Mouse (Mus musculus): ENCODE results near the gene Tecpr2. TPM values are rescaled to one million over a fixed set of nuclear protein-coding genes. Genes with fewer than 3 reads are reported as not detected.
A peak's percentile ranks its signal among the peaks of the same experiment; 100 is the strongest.

Gene Tecpr2
- polyA plus RNA-seq, 1 experiment from 2014 or later = 5.0 TPM

DNA sequence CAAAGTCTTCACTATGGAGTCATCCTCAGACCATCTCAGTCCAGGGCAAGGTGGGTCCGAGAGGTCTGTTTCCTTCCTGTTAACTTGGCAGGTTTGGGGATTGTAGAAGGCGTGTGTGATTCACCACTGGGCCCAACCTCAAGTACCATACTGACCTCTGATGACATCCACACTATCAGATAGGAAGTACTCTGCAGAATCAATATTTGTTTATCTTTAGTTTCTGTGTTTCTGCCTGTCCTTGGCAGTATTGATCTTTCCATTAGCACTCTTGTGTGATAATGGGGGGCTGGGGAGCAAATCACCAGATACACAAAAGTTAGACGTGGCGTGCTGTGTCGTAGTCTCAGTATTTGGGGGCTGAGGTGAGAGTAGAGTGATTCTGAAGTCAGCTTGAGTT is 17.8 kb upstream of the Tecpr2 start:
- no peaks in the 10 kb centered on the region for H3K4me1 ChIP-seq
- H3K4me2 ChIP-seq = no peak overlapping the region
- H3K27me3 ChIP-seq = no peaks in the 10 kb centered on the region
- no peak overlapping the region for H3K9ac ChIP-seq
- peaks cover 90% of the 10 kb centered on the region for H3K36me3 ChIP-seq
- H3K4me3 ChIP-seq = no peak overlapping the region
- no peak for ATAC-seq (ENCODE audit: insufficient number of reproducible peaks, insufficient read depth, low FRiP score, low TSS enrichment, low read depth)
- 92% methylated on average over 5 of the region's 5 CpGs for WGBS
- no peak overlapping the region for H3K27ac ChIP-seq
- H3K9me3 ChIP-seq = no peaks in the 10 kb centered on the region

DNA sequence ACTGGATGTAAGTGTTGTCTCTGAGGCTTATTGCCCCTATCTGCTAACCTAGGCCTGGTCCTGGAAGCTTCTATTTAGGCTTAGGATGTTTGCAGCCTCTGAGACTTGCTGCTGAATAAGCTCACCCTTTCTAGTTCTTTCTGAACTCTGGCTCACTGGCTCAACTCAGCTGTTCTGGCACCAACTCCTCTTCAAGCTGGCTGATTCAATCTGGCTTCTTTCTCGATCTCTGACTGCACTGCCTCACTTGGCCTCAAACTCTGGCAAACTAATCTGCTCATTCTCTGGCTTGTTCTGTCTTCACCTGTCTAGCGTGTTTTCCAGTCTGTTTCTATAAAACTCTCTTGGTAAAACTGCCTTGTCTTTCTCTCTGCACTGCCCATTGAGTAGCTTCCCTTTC is 13.7 kb upstream of the Tecpr2 start:
- WGBS = 88% methylated on average over 2 of the region's 2 CpGs

DNA sequence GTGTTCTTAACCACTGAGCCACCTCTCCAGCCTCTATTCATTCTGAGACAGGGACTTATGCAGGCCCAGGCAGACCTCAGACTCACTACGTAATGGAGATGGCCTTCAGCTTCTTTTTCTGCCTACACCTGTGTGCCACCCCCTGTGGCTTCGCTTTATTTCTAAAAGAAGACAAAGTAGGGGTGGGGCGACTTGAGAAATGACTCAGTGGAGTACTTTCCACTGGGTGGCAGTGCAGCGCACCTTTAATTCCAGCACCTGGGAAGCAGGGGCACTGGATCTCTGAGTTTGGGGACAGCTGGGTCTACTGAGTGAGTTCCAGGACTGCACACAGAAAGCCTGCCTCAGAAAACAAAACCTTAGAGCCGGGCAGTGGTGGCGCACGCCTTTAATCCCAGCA is 6.8 kb upstream of the Tecpr2 start:
- Histone ChIP-seq H3K4me2 (no peak overlapping the region), H3K36me3 (peaks cover 60% of the 10 kb centered on the region)
- WGBS = 87% methylated on average over 7 of the region's 7 CpGs

More for the DNA sequence above, 13.7 kb upstream of the Tecpr2 start:
- no peaks in the 10 kb centered on the region for H3K27me3 ChIP-seq
- H3K9me3 ChIP-seq = no peaks in the 10 kb centered on the region
- ATAC-seq (ENCODE audit: insufficient number of reproducible peaks, insufficient read depth, low FRiP score, low TSS enrichment, low read depth) = no peak
- peaks cover 92% of the 10 kb centered on the region for H3K36me3 ChIP-seq
- H3K4me3 ChIP-seq = no peak overlapping the region
- H3K27ac ChIP-seq = no peak overlapping the region
- no peaks in the 10 kb centered on the region for H3K4me1 ChIP-seq
- H3K9ac ChIP-seq = no peak overlapping the region
- no peak overlapping the region for H3K4me2 ChIP-seq

DNA sequence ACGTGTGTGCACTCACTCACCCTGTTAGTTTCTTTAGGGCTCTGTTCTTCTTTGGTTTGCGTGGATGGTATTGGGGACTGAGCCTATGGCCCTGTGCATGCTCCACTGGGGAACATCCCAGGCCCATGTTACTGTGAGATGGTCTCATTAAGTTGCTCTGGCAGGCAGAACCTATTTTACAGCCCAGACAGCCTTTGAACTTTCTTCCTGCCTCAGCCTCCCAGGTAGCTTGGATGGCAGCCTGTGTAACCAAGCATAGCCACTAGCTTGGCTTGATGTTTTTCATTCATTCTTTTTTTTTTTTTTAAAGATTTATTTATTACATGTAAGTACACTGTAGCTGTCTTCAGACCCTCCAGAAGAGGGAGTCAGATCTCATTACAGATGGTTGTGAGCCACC is 3.8 kb upstream of the Tecpr2 start:
- Histone ChIP-seq H3K27ac (no peak overlapping the region), H3K9ac (no peak overlapping the region), H3K4me3 (no peak overlapping the region), H3K27me3 (no peaks in the 10 kb centered on the region), H3K4me2 (no peak overlapping the region), H3K36me3 (peaks cover 34% of the 10 kb centered on the region), H3K4me1 (peaks cover 15% of the 10 kb centered on the region), H3K9me3 (no peaks in the 10 kb centered on the region)
- no peak for ATAC-seq (ENCODE audit: insufficient number of reproducible peaks, insufficient read depth, low FRiP score, low TSS enrichment, low read depth)
- WGBS = 97% methylated on average over 2 of the region's 2 CpGs

More for the DNA sequence above, 6.8 kb upstream of the Tecpr2 start:
- H3K9ac ChIP-seq = no peak overlapping the region
- H3K4me3 ChIP-seq = no peak overlapping the region
- no peaks in the 10 kb centered on the region for H3K4me1 ChIP-seq
- no peaks in the 10 kb centered on the region for H3K9me3 ChIP-seq
- H3K27ac ChIP-seq = no peak overlapping the region
- no peak for ATAC-seq (ENCODE audit: insufficient number of reproducible peaks, insufficient read depth, low FRiP score, low TSS enrichment, low read depth)
- H3K27me3 ChIP-seq = no peaks in the 10 kb centered on the region

DNA sequence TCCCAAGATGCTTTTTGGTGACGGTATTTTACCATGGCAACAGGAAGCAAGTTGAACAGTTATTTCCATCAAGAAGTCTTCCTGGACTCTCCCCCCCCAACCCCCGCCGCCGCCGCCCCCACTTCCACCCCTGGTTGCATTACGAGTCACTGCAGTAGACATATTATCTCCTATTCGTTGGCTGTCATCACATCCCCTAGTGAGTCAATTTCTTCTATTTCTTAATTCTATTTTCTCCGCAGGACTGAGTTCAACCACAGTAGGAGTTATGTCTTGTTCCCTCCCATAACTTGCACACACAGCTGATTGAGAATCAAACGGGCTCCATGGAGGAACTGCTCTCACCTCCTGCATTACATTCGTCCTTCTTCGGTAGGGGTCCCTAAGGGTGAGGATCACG is 958 bp upstream of the Tecpr2 start:
- 0 out of 2 replicates have a peak overlapping the region, but pooled peaks have one; percentile 85 for H3K27ac ChIP-seq
- H3K4me2 ChIP-seq = peak overlapping the region; percentile 88
- peak overlapping the region; percentile 79 for H3K4me3 ChIP-seq
- no peaks in the 10 kb centered on the region for H3K9me3 ChIP-seq
- ATAC-seq (ENCODE audit: insufficient number of reproducible peaks, insufficient read depth, low FRiP score, low TSS enrichment, low read depth) = no peak
- peaks cover 17% of the 10 kb centered on the region for H3K4me1 ChIP-seq
- peak overlapping the region; percentile 84 for H3K9ac ChIP-seq
- peaks cover 8% of the 10 kb centered on the region for H3K36me3 ChIP-seq
- H3K27me3 ChIP-seq = no peaks in the 10 kb centered on the region
- WGBS = 43% methylated on average over 12 of the region's 12 CpGs

DNA sequence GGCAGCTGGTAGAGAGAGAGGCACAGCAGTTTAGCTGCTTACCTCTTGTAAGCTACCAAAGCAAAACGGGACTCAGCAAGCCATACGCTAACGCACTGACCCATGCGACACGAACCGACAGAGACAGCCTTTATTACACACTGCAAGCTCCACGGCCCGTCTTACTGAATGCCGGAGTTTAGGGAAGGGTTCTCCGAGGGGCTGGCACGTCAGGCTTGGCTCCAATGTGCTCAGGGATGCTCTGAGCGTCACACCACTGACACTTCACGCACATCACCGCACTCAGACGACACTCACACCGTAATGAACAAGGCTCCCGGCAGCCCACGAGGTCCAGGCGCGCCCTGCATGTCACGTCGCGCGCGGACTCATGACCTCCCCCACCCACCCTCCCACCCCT is 458 bp upstream of the Tecpr2 start:
- Histone ChIP-seq H3K27ac (0 out of 2 replicates have a peak overlapping the region, but pooled peaks have one; percentile 85), H3K9me3 (no peaks in the 10 kb centered on the region), H3K9ac (peak overlapping the region; percentile 84), H3K4me1 (peaks cover 17% of the 10 kb centered on the region), H3K36me3 (peaks cover 3% of the 10 kb centered on the region), H3K4me2 (peak overlapping the region; percentile 88), H3K4me3 (peak overlapping the region; percentile 79), H3K27me3 (no peaks in the 10 kb centered on the region)
- peak; percentile 26; the same call in 1 of the 2 replicates for ATAC-seq (ENCODE audit: insufficient number of reproducible peaks, insufficient read depth, low FRiP score, low TSS enrichment, low read depth)
- under 1% methylated on average over 25 of the region's 25 CpGs for WGBS

DNA sequence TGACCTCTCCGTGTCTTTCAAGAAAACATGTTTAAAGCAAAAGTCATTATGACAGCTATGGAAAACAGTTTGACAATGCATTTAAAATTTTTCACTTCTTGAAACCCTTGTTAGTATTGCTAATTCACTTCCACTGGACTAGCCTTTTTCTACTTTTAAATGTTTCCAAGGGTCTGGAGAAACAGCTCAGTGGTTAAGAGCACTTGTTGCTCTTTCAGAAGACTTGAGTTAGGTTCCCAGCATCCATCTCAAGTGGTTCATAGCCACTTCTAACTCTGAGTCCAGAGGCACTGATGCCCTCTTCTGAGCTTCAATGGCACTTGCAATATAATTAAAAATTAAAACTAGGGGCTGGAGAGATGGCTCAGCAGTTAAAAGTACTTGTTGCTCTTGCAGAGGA is 2.8 kb downstream of the Tecpr2 start:
- H3K27me3 ChIP-seq = no peaks in the 10 kb centered on the region
- ATAC-seq (ENCODE audit: insufficient number of reproducible peaks, insufficient read depth, low FRiP score, low TSS enrichment, low read depth) = no peak
- no peak overlapping the region for H3K4me3 ChIP-seq
- no peaks in the 10 kb centered on the region for H3K9me3 ChIP-seq
- H3K36me3 ChIP-seq = 0 out of 2 replicates have a peak, but pooled peaks cover 2% of the 10 kb centered on the region
- WGBS = 93% methylated on average over 1 of the region's 1 CpGs
- no peak overlapping the region for H3K4me2 ChIP-seq
- no peak overlapping the region for H3K9ac ChIP-seq
- no peak overlapping the region for H3K27ac ChIP-seq
- peaks cover 17% of the 10 kb centered on the region for H3K4me1 ChIP-seq

DNA sequence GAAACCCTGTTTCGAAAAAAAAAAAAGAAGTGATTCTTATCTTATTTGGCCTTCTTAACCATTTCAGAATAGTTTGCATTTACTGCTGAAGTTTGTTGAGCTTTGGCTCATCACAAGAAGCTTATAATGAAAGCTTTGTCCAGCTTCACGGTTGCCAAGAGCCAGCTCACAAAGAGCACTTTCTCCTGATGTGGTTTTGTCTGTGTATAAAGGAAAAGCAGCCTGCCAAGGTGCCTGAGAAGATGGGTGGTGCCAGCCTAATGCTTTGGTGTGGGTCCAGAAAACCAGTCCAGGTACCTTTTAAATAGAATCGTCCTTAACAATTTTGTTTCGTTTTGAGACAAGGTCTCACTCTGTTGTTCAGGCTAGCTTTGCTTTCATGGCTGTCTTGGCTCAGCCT is 13.0 kb downstream of the Tecpr2 start:
- WGBS = 69% methylated on average over 4 of the region's 4 CpGs
- Histone ChIP-seq H3K36me3 (peaks cover 9% of the 10 kb centered on the region; the same call in 1 of the 2 replicates), H3K27ac (no peak overlapping the region), H3K4me2 (no peak overlapping the region), H3K9ac (no peak overlapping the region), H3K9me3 (no peaks in the 10 kb centered on the region), H3K27me3 (no peaks in the 10 kb centered on the region), H3K4me3 (no peak overlapping the region), H3K4me1 (no peaks in the 10 kb centered on the region)
- ATAC-seq (ENCODE audit: insufficient number of reproducible peaks, insufficient read depth, low FRiP score, low TSS enrichment, low read depth) = no peak

DNA sequence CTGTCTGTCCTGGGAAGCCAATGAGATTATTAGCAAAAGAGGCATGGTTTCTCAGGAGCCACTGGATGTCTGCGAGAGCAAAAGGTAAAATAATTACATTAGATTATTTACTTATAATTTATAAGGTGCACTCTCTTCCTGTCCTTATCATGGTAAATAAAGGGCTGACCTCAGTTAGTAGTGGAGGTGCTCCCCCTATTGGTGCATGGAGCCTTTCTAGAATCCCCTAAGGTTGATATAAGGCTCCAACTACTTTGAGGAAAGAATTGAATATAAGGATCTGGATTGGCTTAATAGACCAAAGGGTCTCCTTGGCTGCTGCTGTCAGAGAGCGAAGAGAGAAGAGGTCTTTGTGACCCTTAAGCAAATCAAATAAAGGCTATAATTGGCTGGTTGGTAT is 14.5 kb downstream of the Tecpr2 start:
- 0 out of 2 replicates have a peak, but pooled peaks cover 7% of the 10 kb centered on the region for H3K36me3 ChIP-seq
- H3K4me3 ChIP-seq = no peak overlapping the region
- H3K27ac ChIP-seq = no peak overlapping the region
- H3K9me3 ChIP-seq = no peaks in the 10 kb centered on the region
- H3K9ac ChIP-seq = no peak overlapping the region
- no peaks in the 10 kb centered on the region for H3K27me3 ChIP-seq
- WGBS = 84% methylated on average over 2 of the region's 2 CpGs
- 0 out of 2 replicates have a peak, but pooled peaks cover 3% of the 10 kb centered on the region for H3K4me1 ChIP-seq
- no peak overlapping the region for H3K4me2 ChIP-seq
- ATAC-seq (ENCODE audit: insufficient number of reproducible peaks, insufficient read depth, low FRiP score, low TSS enrichment, low read depth) = no peak

DNA sequence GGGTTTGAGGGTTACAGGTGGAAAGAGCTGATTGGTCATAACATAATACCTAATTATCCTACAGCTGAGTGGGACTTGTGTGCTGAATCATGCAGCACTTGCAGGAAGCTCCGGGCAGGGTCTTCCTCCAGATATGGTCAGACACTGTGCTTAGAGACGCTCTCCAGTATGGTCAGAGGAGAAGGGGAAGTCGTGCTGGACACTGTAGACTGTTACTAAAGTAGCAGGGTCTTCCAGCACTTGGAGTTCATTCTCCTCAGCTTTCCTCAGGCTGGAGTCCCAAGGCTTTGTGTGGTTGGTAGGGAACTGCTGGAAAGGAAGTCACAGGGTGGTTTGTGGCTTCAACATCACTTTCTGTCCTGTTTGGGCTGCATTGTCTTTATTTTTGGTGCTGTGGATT is 18.8 kb downstream of the Tecpr2 start:
- Histone ChIP-seq H3K9ac (no peak overlapping the region), H3K4me2 (no peak overlapping the region), H3K27ac (peak overlapping the region; percentile 62), H3K9me3 (no peaks in the 10 kb centered on the region), H3K4me3 (no peak overlapping the region), H3K36me3 (peaks cover 7% of the 10 kb centered on the region; the same call in 1 of the 2 replicates), H3K4me1 (0 out of 2 replicates have a peak, but pooled peaks cover 3% of the 10 kb centered on the region), H3K27me3 (no peaks in the 10 kb centered on the region)
- 73% methylated on average over 3 of the region's 3 CpGs for WGBS
- no peak for ATAC-seq (ENCODE audit: insufficient number of reproducible peaks, insufficient read depth, low FRiP score, low TSS enrichment, low read depth)

DNA sequence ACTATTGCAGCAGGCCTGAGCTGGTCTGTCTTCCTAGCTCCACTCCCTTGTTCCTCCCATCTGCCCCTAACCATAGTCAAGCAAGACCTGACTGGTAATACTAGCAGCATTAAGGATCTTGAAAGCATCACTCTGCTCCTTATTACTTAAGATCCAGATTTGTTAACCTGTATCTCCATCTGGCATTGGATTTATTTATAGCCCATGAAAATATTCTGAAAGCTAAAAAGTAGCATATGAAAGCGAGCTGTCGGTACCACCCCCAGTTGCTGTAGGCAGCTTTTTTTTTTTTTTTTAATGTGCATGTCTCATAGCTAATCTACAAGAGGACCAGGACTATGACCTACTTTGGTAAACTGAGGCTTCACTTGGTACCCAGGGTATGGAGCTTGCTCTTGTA is 20.9 kb downstream of the Tecpr2 start:
- no peaks in the 10 kb centered on the region for H3K9me3 ChIP-seq
- ATAC-seq (ENCODE audit: insufficient number of reproducible peaks, insufficient read depth, low FRiP score, low TSS enrichment, low read depth) = no peak
- WGBS = 86% methylated on average over 2 of the region's 2 CpGs

DNA sequence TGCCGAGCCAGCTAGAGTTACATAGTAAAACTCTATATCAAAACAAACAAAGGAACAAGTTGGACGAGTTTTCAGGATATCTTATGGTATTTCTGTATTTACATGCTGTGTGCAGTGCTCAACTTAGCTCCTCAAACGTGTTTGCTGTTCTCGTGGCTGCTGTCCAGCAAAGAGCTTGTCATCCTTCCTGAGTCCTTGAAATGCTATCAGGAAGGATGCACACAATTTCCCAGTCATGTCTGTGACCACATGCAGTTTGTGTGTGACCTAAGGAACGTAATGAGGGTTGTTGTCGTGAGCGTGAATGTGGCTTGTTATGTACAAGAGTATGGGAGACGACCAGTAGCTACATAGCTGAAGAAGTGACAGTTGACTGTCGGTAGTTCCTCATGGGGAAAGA is 26.7 kb downstream of the Tecpr2 start:
- WGBS = 83% methylated on average over 9 of the region's 9 CpGs
- Histone ChIP-seq H3K9ac (no peak overlapping the region), H3K27ac (no peak overlapping the region), H3K27me3 (no peaks in the 10 kb centered on the region), H3K36me3 (peaks cover 35% of the 10 kb centered on the region), H3K4me3 (no peak overlapping the region), H3K4me1 (no peaks in the 10 kb centered on the region), H3K9me3 (no peaks in the 10 kb centered on the region), H3K4me2 (no peak overlapping the region)
- no peak for ATAC-seq (ENCODE audit: insufficient number of reproducible peaks, insufficient read depth, low FRiP score, low TSS enrichment, low read depth)

More for the DNA sequence above, 20.9 kb downstream of the Tecpr2 start:
- H3K36me3 ChIP-seq = peaks cover 10% of the 10 kb centered on the region
- H3K4me2 ChIP-seq = no peak overlapping the region
- H3K27ac ChIP-seq = no peak overlapping the region
- no peak overlapping the region for H3K9ac ChIP-seq
- H3K27me3 ChIP-seq = no peaks in the 10 kb centered on the region
- H3K4me3 ChIP-seq = no peak overlapping the region
- H3K4me1 ChIP-seq = 0 out of 2 replicates have a peak, but pooled peaks cover 3% of the 10 kb centered on the region

All from embryonic facial prominence, embryonic 13.5 days (tissue).